Mouse (Mus musculus): Measurements from ENCODE around the gene Tmem121.
"Not testable (repeated sequence)": the region's sequence is repeated elsewhere in the genome, so short reads cannot be mapped to it uniquely, and the experiment has no call there.

Tmem121 gene

DNA sequence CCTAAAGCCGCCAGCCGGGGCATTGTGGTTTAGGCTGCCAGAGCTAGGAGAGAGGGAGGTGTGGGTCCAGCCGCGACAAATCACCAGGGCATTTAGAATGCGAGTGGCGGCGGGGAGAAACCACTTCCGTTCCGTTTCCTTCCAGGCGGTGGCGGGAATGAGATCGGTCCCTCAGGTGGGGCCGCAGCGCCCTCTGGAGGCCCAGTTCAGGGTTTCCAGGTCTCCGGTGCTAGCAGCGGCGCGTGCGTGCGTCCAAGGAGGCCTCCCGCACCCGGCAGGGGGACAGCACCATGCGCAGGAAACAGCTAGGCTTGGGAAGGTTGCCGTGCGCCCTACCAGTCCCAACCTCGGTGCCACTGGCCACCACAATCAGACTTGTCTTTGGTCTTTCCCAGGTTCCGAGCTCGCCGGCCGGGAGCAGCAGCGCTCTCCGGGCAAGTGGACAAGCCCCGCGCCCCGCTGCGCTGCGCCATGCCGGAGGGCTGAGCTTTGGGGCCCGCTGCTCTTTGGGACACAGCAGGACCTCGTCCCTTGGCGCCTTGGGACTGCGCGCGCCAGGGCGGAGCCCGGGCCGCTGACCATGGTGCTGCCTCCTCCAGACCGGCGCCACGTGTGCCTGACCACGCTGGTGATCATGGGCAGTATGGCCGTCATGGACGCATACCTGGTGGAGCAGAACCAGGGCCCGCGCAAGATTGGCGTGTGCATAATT, 2.0 kb downstream of the Tmem121 start:
- peak; percentile 69 for DNase-seq (ENCODE audit: low read depth)

DNA sequence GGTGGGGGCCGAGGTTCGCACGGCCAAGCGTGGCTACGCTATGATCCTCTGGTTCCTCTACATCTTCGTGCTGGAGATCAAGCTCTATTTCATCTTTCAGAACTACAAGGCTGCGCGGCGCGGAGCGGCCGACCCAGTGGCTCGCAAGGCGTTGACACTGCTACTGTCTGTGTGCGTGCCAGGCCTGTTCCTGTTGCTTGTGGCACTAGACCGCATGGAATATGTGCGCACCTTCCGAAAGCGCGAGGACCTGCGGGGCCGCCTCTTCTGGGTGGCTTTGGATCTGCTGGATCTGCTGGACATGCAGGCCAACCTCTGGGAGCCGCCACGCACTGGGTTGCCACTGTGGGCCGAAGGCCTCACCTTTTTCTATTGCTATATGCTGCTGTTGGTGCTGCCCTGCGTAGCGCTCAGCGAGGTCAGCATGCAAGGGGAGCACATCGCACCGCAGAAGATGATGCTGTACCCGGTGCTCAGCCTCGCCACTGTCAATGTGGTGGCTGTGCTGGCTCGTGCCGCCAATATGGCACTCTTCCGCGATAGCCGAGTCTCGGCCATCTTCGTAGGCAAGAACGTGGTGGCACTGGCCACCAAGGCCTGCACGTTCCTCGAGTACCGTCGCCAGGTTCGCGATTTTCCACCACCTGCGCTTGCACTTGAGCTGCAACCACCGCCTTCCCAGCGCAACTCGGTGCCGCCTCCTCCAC, 2.8 kb downstream of the Tmem121 start:
- DNase-seq (ENCODE audit: low read depth): no peak

DNA sequence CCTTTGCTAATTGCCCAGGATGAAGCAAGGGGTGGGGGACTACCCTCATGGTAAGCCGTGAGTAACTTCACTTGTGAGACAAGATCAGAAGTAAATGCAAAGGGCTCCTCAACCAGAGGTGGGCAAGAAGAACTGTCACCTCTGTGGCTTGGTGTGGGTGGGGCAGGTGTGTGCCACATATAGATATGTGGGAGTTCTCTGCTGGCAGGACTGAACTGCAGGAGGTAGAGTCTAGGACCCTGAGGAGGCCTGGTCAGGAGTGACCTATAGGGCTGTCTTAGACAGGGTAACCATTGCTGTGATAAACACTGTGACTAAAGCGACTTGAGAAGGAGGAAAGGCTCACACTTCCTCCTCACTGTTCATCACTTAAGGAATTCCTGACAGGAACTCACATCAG, 7.7 kb downstream of the Tmem121 start:
- no peak for DNase-seq (ENCODE audit: low read depth)

- DNase-seq (ENCODE audit: low read depth): not testable (repeated sequence)
These were observed 13.4 kb downstream of the Tmem121 start for GRCm38 (mm10) chr12:113199132-113199531.

- DNase-seq (ENCODE audit: low read depth): no peak
These were observed 15.6 kb downstream of the Tmem121 start for GRCm38 (mm10) chr12:113201301-113201700.

- no peak for DNase-seq (ENCODE audit: low read depth)
These were observed 16.3 kb downstream of the Tmem121 start for GRCm38 (mm10) chr12:113202008-113202407.

- DNase-seq (ENCODE audit: low read depth): no peak
These were observed 17.8 kb downstream of the Tmem121 start for GRCm38 (mm10) chr12:113203522-113203921.

DNA sequence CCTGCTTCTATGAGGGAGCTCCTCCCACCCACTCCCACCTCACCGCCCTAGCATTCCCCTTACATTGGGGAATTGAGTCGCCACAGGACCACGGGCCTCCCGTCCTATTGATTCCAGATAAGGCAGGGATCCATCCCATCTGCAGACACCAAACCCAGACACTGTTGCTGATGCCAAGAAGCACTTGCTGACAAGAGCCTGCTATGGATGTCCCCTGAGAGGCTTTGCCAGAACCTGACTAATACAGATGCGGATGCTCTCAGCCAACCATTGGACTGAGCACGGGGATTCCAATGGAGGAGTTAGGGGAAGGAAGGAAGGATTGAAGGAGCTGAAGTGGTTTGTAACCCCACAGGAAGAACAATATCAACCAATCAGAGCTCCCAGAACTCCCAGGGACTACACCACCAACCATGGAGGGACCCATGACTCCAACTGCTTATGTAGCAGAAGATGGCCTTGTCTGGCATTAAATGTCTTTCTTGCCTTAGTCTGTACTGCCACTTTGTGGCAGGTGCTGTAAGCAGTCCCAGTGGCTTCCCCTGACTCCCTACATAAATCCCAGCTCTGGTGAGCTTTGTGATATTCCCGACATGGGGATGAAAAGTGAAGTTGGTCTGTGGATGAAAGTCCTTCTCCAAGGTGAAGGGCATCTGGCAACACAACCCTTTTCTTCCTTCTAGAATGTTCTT, 19.7 kb downstream of the Tmem121 start:
- DNase-seq (ENCODE audit: low read depth): no peak

DNA sequence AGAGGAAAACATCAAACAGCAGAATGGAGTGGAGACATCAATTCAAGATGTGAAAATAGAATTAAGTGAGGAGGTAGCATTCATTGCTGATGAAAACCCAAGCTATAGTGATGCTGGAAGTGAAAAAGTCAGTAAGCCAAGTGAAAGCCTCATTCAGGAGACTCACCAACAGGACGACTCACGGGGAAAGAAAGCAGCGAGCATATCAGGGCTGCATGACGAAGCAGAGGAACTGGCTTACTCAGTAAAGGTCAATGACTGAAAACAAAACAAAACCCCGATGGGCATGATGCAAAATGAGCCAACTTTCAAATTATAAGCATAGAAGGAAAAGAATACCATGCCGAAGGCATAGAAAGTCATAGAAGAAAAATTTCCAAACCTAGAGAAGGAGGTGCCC, 22.0 kb downstream of the Tmem121 start:
- no peak for DNase-seq (ENCODE audit: low read depth)

- DNase-seq (ENCODE audit: low read depth): no peak
These were observed 25.1 kb downstream of the Tmem121 start for GRCm38 (mm10) chr12:113210586-113211378.

DNA sequence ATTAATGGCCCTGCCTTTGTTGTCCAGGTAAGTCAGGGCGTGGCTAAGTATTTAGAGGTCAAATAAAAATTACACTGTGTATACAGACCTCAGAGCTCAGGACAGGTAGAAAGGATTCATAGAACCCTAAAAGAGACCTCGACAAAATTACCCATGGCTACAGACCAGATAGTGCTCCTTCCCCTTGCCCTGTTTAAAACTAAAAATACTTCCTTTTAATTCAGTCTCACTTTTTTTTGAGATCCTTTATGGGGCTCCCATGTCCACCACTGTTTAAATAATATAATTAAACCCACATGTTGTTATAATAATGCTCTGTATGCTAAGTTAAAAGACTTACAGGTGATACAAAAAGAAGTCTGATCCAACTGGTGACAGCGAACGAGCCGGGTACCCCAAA, 26.0 kb downstream of the Tmem121 start:
- DNase-seq (ENCODE audit: low read depth): no peak

GRCm38 (mm10) chr12:113212326-113212924, 26.7 kb downstream of the Tmem121 start:
- DNase-seq (ENCODE audit: low read depth): no peak

GRCm38 (mm10) chr12:113213226-113213625, 27.5 kb downstream of the Tmem121 start:
- DNase-seq (ENCODE audit: low read depth): no peak

DNA sequence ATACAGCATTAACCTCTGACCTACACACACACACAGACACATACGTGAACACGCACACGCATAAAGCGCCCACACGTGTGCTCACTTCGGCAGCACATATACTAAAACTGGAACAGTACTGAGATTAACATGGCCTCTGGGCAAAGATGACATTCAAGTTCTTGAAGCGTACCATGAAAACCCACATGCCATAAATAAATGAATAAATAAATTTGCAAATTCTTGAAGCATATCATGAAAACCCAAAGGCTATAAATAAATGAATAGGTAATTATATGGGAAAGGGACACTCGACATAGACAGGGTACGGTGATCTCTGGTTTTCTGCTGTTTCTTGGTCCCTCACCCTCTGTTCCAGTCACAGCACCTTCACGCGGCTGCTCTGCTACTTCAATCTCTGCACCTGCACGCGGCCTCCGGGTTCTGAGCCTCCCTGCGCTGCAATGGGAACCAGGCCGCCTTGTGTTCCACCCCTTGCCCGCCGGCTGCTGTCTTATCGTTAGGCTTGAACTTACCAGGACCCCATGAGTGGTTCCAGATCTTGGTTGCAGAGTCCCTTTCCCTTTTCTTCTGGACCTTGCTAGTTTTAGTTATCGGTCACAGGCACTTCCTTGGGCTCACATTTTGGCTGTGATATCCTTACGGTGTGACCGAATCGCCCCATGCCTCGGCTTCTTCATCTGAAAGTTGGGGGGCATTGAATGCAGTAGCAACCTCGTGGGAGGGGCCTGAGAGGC, 28.5 kb downstream of the Tmem121 start:
- no peak for DNase-seq (ENCODE audit: low read depth)

- DNase-seq (ENCODE audit: low read depth): no peak
These were observed 29.4 kb downstream of the Tmem121 start for GRCm38 (mm10) chr12:113214972-113215666.

DNA sequence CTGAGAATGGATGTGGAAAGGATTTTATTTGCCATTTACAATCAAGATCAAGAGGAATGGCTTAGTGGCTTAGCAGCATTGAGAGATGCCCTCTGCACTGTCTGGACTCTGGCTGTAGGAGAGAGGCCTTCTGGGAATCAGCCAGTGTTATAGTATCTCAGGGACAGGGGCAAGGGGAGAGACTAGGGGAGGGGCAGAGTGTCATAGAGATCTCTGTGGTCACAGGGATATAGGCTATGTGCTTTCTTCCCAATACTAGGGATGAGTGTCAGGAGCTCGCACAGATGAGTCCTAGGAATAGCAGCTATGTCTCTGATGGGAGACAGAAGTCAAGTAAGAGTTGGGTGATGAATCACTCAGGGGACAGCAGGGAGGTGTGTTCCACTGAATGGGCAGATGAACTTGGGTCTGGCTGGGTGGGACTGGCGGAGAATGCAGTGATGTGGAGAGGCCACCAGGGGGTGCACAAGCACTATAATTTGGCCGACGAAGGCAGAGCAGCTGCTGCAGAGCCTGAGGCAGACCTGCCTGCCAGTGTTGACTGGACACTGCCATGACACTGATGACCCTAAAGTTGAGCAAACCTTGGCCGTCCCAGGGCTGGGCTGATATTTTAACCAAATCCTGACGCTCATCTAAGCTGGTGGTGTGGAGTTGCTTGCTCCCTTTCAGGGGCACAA, 30.1 kb downstream of the Tmem121 start:
- no peak for DNase-seq (ENCODE audit: low read depth)

GRCm38 (mm10) chr12:113217306-113218242, 31.8 kb downstream of the Tmem121 start:
- DNase-seq (ENCODE audit: low read depth): peak; percentile 83

DNA sequence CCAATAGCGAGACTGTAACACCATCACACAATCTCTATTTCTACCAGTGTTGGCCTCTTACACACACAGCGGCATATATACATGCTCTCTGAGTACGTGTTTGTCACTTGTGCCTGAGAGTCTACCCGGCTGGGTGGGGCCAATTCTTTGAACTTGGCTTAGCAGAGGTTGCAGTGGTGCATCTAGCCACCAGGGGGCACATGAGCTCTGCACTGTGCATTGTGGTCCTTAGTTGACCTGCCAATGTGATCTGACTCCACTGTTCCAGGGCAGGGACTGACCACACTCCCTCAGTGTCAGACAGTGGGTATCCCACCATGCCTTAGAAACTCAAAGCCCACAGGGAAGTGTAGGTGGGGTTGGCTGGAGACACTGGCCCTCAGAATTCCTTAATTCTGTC, 34.1 kb downstream of the Tmem121 start:
- no peak for DNase-seq (ENCODE audit: low read depth)

DNA sequence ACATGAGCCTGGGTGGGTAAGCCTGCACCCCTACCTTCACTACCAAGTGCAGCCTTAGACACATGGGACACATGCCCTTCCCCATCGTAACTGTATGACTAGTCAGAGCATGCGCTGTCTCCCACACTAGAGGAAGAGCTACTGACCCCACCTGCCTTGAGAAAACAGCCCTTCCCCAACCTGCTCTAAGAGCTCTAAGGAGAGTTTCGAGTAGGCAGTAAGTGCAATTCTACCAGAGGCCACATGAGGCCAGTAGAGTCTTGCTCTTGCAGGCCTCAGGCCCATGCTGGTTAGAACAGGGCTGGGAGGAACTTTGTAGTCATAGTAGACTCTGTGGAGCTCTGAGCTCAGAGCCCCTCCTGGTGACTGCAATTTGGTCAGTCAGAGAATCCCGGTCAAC, 34.7 kb downstream of the Tmem121 start:
- peak; percentile 78 for DNase-seq (ENCODE audit: low read depth)
